Mouse (Mus musculus) cerebellum, postnatal 4 days (tissue): ENCODE measurements at regions not wholly inside any gene's neighbourhood (a gene's known extent, or its start where the extent isn't known, plus 50 kb on each side); places are given as distances from the start of the nearest gene placed in this dataset.

Experiments
- DNase-seq, 2 experiments: peaks; one replicate each; pipeline ENCODE4 v3.0.0; 2022; ENCODE audit warnings: low spot score in 2 of 2, mixed read lengths in 1 of 2

DNA sequence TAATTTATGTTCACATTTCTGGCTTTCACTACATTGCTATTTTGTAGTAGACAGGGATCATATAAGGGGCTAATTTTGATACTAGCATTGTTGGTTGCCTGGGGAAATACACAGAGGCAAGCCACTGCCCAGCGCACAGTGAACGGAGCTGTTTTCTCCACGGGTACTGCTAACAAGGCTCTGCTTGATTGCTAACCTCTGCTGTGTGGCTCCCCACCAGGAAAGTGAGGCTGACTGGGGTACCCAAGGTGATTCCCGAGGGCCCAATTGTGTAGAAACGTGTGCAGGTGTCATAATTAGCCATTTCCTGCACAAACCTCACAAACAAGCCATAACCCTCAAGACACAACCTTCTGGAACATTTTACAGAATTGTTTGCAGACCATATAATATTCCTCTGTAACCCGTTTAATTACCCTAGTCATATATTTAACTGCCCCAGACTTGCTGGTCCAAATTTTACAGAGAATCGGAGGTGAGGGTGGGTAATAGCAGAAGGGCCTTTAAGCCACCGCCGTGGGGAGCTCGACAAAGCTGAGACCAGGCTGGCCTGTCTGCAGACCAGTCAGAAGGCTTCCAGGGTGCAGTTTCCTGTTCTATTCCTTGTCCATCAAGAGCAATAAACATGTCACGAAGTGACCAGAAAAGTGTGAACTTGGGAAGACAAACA is 170.9 kb downstream of the Fam169b start:
- DNase-seq, result no peak

DNA sequence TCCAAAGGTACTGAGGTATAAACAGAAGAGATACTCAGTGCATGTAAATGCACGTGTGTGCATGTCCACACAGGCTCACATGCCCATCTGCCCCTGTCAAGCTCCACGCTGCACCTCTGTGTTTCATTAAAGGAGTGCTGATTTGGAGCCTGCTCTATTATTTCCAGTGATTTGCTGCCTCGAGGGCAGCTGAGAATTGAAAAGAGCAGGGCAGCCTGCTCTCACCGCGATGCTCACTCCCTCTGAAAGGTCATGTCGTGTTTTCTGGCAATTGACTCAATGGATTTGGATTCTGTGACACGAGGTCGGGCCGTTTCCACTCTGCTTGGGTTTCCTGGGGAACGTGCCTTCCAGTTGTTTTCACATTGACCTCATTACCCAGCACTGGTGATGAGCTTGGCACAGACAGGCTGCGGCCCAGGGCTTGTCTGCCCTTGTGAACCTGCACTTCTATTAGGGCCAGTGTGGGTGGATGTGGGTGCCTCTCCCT is 167.1 kb downstream of the Fam169b start:
- no peak for DNase-seq

DNA sequence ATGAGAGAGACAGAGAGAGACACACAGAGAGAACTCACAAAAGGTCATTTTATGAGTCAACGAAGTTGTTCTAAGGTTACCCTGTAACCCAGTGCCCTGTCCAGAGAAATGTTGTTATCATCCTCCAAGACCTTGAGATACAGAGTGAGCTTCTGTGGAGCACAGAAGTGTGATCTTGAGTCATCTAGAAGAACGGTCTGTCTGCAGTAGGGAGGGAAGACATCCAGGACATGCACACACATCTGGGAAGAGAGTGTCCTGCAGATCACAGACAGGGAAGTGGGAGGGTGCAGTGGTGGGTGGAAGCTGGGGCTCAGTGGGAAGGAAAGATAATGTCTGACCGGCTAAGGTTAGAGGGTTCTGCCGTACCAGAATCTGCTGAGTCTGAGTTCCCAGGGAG is 155.3 kb downstream of the Fam169b start:
- DNase-seq, result no peak

DNA sequence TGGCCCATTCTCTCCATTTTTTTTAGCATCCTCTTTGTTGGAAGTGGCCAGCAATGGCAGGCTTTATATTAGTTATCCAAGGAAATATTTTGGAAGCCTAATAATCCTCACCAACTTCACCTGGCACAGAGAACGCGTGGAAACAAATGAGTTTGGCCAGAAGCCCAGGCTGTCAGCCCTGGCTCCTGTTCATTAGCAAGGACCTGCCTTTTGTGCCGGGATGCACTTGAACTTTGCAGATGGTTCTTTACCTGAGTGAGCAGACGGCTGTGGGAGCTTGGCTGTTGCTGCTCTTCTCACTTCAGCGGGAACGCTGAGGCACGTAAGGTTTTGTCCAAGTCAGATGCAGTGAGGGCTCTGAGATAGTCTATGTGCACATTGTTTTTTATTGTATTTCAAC is 142.3 kb downstream of the Fam169b start:
- peak in 1 of 2 experiments; percentile 27 for DNase-seq

DNA sequence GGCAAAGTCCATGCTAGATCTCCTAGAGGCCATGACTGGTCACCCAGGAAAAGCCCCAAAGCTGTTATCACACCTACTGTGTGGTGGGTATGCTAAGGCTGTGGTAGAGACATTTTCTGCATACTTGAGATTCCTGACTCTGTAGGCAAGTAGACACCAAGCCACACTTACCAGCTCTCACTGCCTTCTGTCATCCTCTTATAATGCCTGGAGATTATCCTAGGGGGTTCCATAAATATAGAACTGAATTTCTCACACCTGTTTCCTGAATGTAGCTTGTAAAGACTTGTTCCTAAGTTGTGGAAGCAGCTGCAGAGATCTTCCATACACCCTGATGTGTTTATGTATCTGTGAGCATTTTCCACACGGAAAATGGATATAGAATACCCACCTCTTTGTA is 139.1 kb downstream of the Fam169b start:
- no peak for DNase-seq
